Mouse (Mus musculus): ENCODE measurements around the gene Psmg3.

The Psmg3 gene

DNA sequence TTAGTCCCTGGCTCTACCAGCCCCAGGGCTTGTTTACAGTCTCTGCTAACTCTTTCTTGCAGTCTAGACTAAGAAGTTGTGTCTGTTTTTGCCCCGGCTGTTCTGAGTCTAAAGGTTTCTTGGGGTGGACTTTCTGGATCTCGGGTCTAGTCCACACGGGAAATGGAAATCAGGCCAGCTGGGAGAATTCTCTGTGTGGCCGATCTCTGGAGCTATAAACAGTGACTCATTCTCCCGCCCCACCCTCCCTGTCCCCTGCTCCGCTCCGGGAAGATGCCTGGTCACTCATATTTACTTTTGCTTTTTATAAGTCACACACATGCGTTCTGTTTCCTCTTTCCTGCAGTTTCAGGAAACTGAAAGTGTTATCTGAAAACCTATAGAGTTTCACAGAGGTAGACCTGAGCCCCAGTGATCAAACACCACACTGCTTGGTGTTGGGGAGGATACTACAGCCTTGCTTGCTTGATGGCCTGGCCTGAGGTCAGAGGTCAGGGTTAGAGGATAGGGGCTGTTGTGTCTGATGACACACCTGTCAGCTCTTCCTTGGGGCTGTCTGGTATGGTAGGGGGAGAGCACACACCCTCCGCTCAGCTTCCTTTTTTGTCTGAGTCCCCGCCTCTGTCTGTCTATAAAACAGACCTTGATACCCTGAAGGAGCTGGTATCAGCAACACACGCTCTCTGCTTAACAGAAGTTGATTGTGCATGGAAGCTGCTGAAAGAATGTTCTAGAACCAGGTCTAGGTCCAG, 33.2 kb downstream of the Psmg3 start:
- DNase-seq (ENCODE audit: low spot score in 2 of 2) = no peak

DNA sequence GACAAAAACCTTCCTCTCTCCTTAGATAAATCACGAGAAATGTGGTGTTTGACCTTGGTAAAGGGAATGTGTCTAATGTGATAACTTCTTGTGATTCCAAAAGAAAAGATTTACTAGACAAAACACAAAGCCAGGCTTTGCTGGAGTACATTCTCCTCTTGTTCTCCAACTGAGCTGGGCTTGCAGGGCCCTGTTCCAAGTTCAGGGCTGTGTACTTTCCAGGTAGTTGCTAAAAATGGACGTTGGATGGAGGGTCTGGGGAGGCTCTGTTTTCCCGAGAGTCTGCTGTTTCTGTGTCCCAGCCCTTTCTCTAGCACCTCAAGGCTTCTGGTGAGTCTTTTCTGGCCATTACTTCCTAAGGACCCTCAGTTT, 33.7 kb downstream of the Psmg3 start:
- DNase-seq (ENCODE audit: low spot score in 2 of 2) = no peak

- no peak for DNase-seq (ENCODE audit: low spot score in 2 of 2)
These were observed 34.4 kb downstream of the Psmg3 start for GRCm38 (mm10) chr5:139792159-139792775.

- DNase-seq (ENCODE audit: low spot score in 2 of 2) = peak; percentile 84 to 95
These were observed 35.2 kb downstream of the Psmg3 start, which contains the start of gene Mafk for GRCm38 (mm10) chr5:139791227-139792158. Mafk (plus strand) TSS chr5:139791513.

GRCm38 (mm10) chr5:139789466-139789865, 37.2 kb downstream of the Psmg3 start:
- no peak for DNase-seq (ENCODE audit: low spot score in 2 of 2)

DNA sequence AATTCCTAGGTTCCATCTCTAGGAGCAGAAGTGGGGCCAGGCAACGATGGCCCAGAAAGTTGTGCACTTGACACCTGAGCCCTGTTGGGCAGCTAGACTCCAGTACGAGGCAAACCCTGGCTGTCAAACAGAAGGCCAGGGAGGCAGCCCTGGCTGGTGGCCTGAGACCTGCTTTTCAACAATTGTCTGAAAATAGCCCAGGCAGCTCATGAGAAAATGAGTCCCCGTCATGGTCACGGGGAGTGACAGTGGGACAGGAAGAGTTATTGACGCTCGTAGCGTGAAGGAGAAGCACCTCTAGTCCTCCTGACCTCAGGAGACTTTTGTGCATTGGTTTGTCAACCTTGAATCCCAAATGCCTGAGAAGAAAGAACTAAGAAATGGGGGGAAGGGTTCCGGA, 45.3 kb downstream of the Psmg3 start:
- no peak for DNase-seq (ENCODE audit: low spot score in 2 of 2)

GRCm38 (mm10) chr5:139776966-139777365, 49.7 kb downstream of the Psmg3 start:
- no peak for DNase-seq (ENCODE audit: low spot score in 2 of 2)

DNA sequence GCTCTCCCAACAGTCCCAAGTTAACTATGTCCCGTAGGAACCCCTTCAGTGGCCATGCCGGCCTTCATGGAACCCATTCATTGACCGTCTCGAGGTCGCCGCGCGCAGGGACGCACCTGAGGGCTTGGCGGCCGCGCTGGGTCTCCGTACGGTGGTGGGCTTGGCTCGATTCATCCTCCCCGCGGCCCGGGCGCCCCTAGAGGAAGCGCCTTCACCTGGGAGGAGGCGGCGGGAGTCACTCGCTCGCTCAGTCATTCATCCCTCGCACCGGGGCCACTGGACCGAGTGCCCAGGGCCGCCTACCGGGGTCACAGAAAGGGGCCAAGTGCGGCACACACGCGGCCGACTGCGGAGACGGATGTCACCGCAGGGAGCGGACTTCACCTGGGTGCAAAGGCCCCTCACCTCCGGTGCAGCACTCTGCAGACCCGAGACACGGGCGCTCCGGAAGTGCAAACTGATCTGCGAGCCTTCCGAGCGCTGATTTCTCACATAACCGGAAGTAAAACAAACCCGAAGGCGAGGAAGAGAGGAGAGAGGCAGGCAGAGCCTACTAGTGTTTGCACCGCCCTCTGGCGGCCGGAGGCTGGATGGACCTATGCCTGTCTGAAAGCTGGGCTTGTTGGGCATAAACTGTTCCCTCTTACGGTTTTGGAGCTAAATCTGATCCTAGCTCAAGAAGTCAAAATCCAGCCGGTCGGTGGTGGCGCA, 51.3 kb downstream of the Psmg3 start, which contains the start of gene Ints1:
Gene Ints1, minus strand, starts transcription at position 459 of the 711 bp plus-strand sequence.
- peak; percentile 86 to 98 for DNase-seq (ENCODE audit: low spot score in 2 of 2)
